Mouse (Mus musculus) cortical plate, adult 2 months (tissue): ENCODE measurements around the gene Asb6. TPM values are rescaled to one million over a fixed set of nuclear protein-coding genes. Genes with fewer than 3 reads are reported as not detected.

ENCODE experiments used
- H3K27ac ChIP-seq: fragments of 200-500 bp; 2 replicates; pipeline ENCODE4 v1.5.1; 2012; ENCODE audit warnings: low read length, control low read depth, inconsistent platforms; ENCODE audit not compliant: insufficient read depth
- H3K4me1 ChIP-seq: fragments of 200-500 bp; 2 replicates; pipeline ENCODE4 v1.6.1; 2011; ENCODE audit warnings: low read length; ENCODE audit not compliant: control insufficient read depth, insufficient read depth
- H3K4me3 ChIP-seq: fragments of 200-500 bp; 2 replicates; pipeline ENCODE4 v1.5.1; 2011; ENCODE audit warnings: mild to moderate bottlenecking, low read length, control low read depth; ENCODE audit not compliant: insufficient read depth
- CTCF ChIP-seq: fragments of 200-500 bp; IDR thresholded peaks from 2 replicates; pipeline ENCODE4 v1.5.1; 2011; ENCODE audit warnings: mild to moderate bottlenecking, control low read depth, low read length; ENCODE audit not compliant: insufficient read depth; ENCODE audit errors: extremely low read depth
- POLR2A ChIP-seq: fragments of 200-500 bp; IDR thresholded peaks from 2 replicates; pipeline ENCODE4 v1.6.1; 2011; ENCODE audit warnings: mild to moderate bottlenecking, low read length, control low read depth; ENCODE audit not compliant: insufficient read depth; ENCODE audit errors: extremely low read depth
- polyA plus RNA-seq: library from polyadenylated mRNA; depleted of rRNA; stranded (reverse); fragments of >200 nt; gene quantifications from 2 replicates; pipeline ENCODE4 v1.2.3, GENCODE M21; 2012

Gene Asb6
- polyA plus RNA-seq, 1 experiment, result 44.1 TPM

GRCm38 (mm10) chr2:30822460-30822859 lies 7.7 kb downstream of the Asb6 start:
- TF ChIP-seq POLR2A (no peak), CTCF (no peak)
- Histone ChIP-seq H3K4me1 (peaks cover 5% of the 10 kb centered on the region; the same call in 1 of the 2 replicates), H3K4me3 (no peak overlapping the region), H3K27ac (no peak overlapping the region)

GRCm38 (mm10) chr2:30821073-30821472 lies 9.1 kb downstream of the Asb6 start:
- H3K4me1 ChIP-seq, result no peaks in the 10 kb centered on the region
- no peak overlapping the region for H3K4me3 ChIP-seq
- TF ChIP-seq POLR2A, result no peak
- 0 out of 2 replicates have a peak, but pooled peaks have one; percentile 4 for TF ChIP-seq CTCF
- H3K27ac ChIP-seq, result no peak overlapping the region

GRCm38 (mm10) chr2:30819873-30820272 lies 10.3 kb downstream of the Asb6 start:
- Histone ChIP-seq H3K27ac (no peak overlapping the region), H3K4me3 (no peak overlapping the region), H3K4me1 (no peaks in the 10 kb centered on the region)
- TF ChIP-seq CTCF (no peak), POLR2A (no peak)

- Histone ChIP-seq H3K4me1 (no peaks in the 10 kb centered on the region), H3K27ac (no peak overlapping the region), H3K4me3 (no peak overlapping the region)
- no peak for TF ChIP-seq CTCF
- TF ChIP-seq POLR2A, result no peak
Observed at GRCm38 (mm10) chr2:30816383-30816782, 13.8 kb downstream of the Asb6 start.

- TF ChIP-seq CTCF (no peak), POLR2A (no peak)
- H3K27ac ChIP-seq, result no peak overlapping the region
- H3K4me1 ChIP-seq, result 0 out of 2 replicates have a peak, but pooled peaks cover 3% of the 10 kb centered on the region
- no peak overlapping the region for H3K4me3 ChIP-seq
Observed at GRCm38 (mm10) chr2:30810573-30810972, 19.6 kb downstream of the Asb6 start.

- TF ChIP-seq CTCF (no peak), POLR2A (no peak)
- no peak overlapping the region for H3K27ac ChIP-seq
- peak overlapping the region; percentile 11; the same call in 1 of the 2 replicates for H3K4me3 ChIP-seq
Observed at GRCm38 (mm10) chr2:30809503-30809902, 20.6 kb downstream of the Asb6 start.

GRCm38 (mm10) chr2:30808296-30808655 lies 21.9 kb downstream of the Asb6 start:
- 0 out of 2 replicates have a peak, but pooled peaks cover 3% of the 10 kb centered on the region for H3K4me1 ChIP-seq
- peak overlapping the region; percentile 84 for H3K4me3 ChIP-seq
- H3K27ac ChIP-seq, result no peak overlapping the region
- no peak for TF ChIP-seq POLR2A
- TF ChIP-seq CTCF, result no peak

More at GRCm38 (mm10) chr2:30809503-30809902, 20.6 kb downstream of the Asb6 start:
- 0 out of 2 replicates have a peak, but pooled peaks cover 3% of the 10 kb centered on the region for H3K4me1 ChIP-seq

- 0 out of 2 replicates have a peak, but pooled peaks cover 3% of the 10 kb centered on the region for H3K4me1 ChIP-seq
- TF ChIP-seq CTCF (no peak), POLR2A (peak; percentile 90)
- no peak within 1 kb of the TSS for H3K27ac ChIP-seq
- H3K4me3 ChIP-seq, result peak within 1 kb of the TSS; percentile 84
Observed at GRCm38 (mm10) chr2:30807648-30808295, 22.4 kb downstream of the Asb6 start, which contains the start of gene Ntmt1. TSS of gene Ntmt1 (plus strand) at chr2:30807826.

- TF ChIP-seq POLR2A (0 out of 2 replicates have a peak, but pooled peaks have one; percentile 38), CTCF (no peak)
- H3K4me3 ChIP-seq, result peak overlapping the region; percentile 84
- H3K27ac ChIP-seq, result no peak overlapping the region
- H3K4me1 ChIP-seq, result 0 out of 2 replicates have a peak, but pooled peaks cover 3% of the 10 kb centered on the region
Observed at GRCm38 (mm10) chr2:30807147-30807647, 22.9 kb downstream of the Asb6 start.

- Histone ChIP-seq H3K4me3 (no peak overlapping the region), H3K27ac (no peak overlapping the region), H3K4me1 (0 out of 2 replicates have a peak, but pooled peaks cover 3% of the 10 kb centered on the region)
- TF ChIP-seq POLR2A, result no peak
- no peak for TF ChIP-seq CTCF
Observed at GRCm38 (mm10) chr2:30805983-30806382, 24.1 kb downstream of the Asb6 start.
